Mouse (Mus musculus) liver, postnatal 0 days (tissue): ENCODE results near the gene Foxp4.

Source experiments
- CTCF ChIP-seq: sonication (generic); IDR thresholded peaks from 2 replicates; pipeline ENCODE4 v1.5.1; 2016; ENCODE audit warnings: antibody characterized with exemption, low read depth
- EP300 ChIP-seq: IDR thresholded peaks from 2 replicates; pipeline ENCODE4 v1.6.1; 2016; ENCODE audit warnings: antibody characterized with exemption, low read depth, mild to moderate bottlenecking

DNA sequence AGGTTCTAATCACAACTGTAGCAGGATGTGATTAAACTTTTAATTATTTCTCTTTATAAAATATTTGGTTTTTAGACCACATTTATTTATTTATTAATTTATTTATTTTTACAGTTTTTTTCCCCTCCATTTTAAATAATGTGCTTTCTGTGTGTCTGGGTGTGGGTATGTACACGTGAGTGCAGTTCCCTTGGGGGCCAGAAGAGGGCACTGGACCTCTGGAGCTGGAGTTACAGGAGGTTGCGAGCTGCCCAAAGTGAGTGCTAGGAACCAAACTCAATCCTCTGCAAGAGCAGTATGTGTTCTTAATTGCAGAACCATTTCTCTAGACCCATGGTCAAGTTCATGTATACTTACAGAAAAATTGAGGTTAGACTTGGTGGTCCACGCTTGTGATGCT lies 81.0 kb downstream of the Foxp4 start:
- peak; percentile 24; the same call in 1 of the 2 replicates for TF ChIP-seq CTCF
- no peak for TF ChIP-seq EP300
